1 mouse cellular context compared by ENCODE assay signal in genomic region chr19:53660722-53661420, GRCm38 (mm10).
A peak's percentile ranks its signal among the peaks of the same experiment; 100 is the strongest.
TF ChIP-seq lines count a peak whose summit lies in the region.

No protein-coding gene starts in this region.

TF ChIP-seq in MEL, 35 proteins besides CTCF, POLR2A, EP300 and RAD21 (continued from another document):
- TF ChIP-seq MXI1 (IDR thresholded peaks at IDR 0.05; ENCODE audit: low read depth, low read length) (no peak), SMC3 (IDR thresholded peaks at IDR 0.05; ENCODE audit: low read depth, low read length) (0 out of 2 replicates have a peak, but pooled peaks have one; percentile 2)
